Mouse (Mus musculus) lung, embryonic 14.5 days (tissue): ENCODE results near the gene Gm38655. TPM values are rescaled to one million over a fixed set of nuclear protein-coding genes. Genes with fewer than 3 reads are reported as not detected.

Experiments used
- ATAC-seq: fragments of 200-750 bp; cut with Nextera tagmentation; 2 replicates; pipeline ENCODE4 v1.8.0; 2017; ENCODE audit warnings: mild to moderate bottlenecking, moderate TSS enrichment, moderate library complexity; ENCODE audit not compliant: insufficient read depth
- DNase-seq: peaks from one replicate; pipeline ENCODE4 v3.0.0-alpha.2; 2015
- H3K27ac ChIP-seq: fragments of 300-500 bp; sonication (generic); 2 replicates; pipeline ENCODE4 v1.5.1; 2014; ENCODE audit warnings: low read depth, mild to moderate bottlenecking, moderate library complexity
- H3K27me3 ChIP-seq: fragments of 300-500 bp; sonication (generic); 2 replicates; pipeline ENCODE4 v1.6.1; 2014; ENCODE audit warnings: low read length, control low read depth; ENCODE audit not compliant: insufficient read depth
- H3K36me3 ChIP-seq: fragments of 300-500 bp; sonication (generic); 2 replicates; pipeline ENCODE4 v1.6.1; 2014; ENCODE audit warnings: control low read depth; ENCODE audit not compliant: insufficient read depth
- H3K4me1 ChIP-seq: fragments of 300-500 bp; sonication (generic); 2 replicates; pipeline ENCODE4 v1.6.1; 2014; ENCODE audit warnings: antibody characterized with exemption, control low read depth; ENCODE audit not compliant: insufficient read depth
- H3K4me2 ChIP-seq: fragments of 300-500 bp; sonication (generic); 2 replicates; pipeline ENCODE4 v1.6.1; 2014; ENCODE audit warnings: mild to moderate bottlenecking
- H3K4me3 ChIP-seq: fragments of 300-500 bp; sonication (generic); 2 replicates; pipeline ENCODE4 v1.5.1; 2014; ENCODE audit warnings: low read depth, low read length
- H3K9ac ChIP-seq: fragments of 300-500 bp; sonication (generic); 2 replicates; pipeline ENCODE4 v1.6.1; 2014
- H3K9me3 ChIP-seq: fragments of 300-500 bp; sonication (generic); 2 replicates; pipeline ENCODE4 v1.6.1; 2016; ENCODE audit warnings: low read depth, low read length, control low read depth
- CTCF ChIP-seq: IDR thresholded peaks from 2 replicates; pipeline ENCODE4 v1.5.1; 2016; ENCODE audit warnings: antibody characterized with exemption, low read depth
- WGBS: fragments of 180-500 bp; shearing (Covaris S2); extraction: QIAGEN DNeasy Blood & Tissue Kit; methylation state at CpG from one replicate; pipeline ENCODE4 v1.1.7; 2014; 5-methylcytosine and 5-hydroxymethylcytosine counted together
- polyA plus RNA-seq: library from polyadenylated mRNA; unstranded; fragments of >200 nt; fragmentation: Nextera tagmentation; extraction: Ambion mirVana; gene quantifications from 2 replicates; pipeline ENCODE4 v1.2.1, GENCODE M21; 2014

The Gm38655 gene
- polyA plus RNA-seq, 1 experiment from 2014 or later, result 3.6 TPM

DNA sequence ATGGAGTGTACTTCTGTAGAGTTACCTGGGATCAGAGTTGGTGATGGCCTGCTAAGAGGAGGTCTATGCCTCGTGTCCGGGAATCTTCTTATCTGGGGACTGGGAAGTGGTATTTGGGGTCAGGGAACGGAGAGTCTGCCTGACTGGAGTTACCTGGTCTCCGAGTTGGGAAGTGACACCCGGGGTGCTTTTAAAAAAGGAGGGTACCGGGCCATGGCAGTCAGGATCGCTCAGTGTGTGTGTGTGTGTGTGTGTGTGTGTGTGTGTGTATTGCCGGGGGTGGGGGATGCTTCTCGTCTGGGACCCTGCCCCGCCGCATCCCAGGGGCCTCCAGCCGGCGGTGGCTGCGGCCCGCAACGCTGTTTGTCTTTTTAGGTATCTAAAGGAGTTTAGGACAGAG lies 13.8 kb upstream of the Gm38655 start:
- Histone ChIP-seq H3K9me3 (no peaks in the 10 kb centered on the region), H3K36me3 (peaks cover 28% of the 10 kb centered on the region), H3K4me1 (peaks cover 4% of the 10 kb centered on the region; the same call in 1 of the 2 replicates), H3K27ac (no peak overlapping the region), H3K4me3 (peak overlapping the region; percentile 95), H3K4me2 (peak overlapping the region; percentile 73), H3K27me3 (no peaks in the 10 kb centered on the region), H3K9ac (peak overlapping the region; percentile 92)
- ATAC-seq, result no peak
- DNase-seq, result no peak
- 1% methylated on average over 16 of the region's 16 CpGs for WGBS
- no peak for TF ChIP-seq CTCF

DNA sequence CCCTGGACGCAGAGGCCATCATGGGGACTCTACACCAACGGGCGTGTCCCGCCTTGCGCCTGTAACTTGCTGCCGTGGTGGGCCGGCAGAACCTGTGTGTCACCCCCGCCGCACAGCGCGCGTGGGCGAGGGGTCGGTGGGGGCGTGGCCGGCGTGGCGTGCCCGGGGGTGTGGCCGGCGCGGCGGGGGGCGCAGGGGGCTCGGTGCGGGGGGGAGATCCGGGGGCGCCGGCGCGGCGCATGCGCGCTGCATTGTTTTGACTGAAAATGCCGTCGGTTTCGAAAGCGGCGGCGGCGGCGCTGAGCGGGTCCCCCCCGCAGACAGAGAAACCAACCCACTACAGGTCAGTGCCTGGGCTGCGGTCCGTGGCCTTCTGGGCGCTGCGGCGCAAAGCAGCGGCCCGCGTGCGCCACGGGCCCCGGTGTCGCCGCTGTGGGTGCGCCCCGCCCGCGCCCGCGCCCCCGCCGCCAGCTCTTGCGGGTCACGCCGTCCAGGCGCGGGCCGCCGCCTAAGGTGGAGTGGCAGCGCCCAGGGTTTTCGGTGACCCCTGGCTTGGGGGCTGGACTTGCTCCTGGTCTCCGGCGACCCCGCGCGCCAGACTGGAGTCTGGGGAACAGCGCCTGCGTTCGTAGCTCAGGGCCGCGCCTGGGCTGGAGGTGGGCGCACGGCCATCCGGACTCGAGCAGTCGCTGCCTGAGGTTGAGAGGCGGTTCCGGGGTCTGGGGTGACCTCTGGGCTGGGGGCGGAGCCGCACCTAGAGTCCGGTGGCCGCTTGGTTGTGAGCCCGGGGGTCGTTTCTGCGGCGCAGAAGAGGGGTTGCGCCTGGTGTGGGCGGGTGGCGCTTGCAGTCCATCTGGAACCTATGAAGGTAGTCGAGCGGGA lies 13.1 kb upstream of the Gm38655 start, which contains the start of gene Unkl:
Unkl (plus strand) TSS at position 248 of the 882 bp plus-strand sequence.
- H3K27me3 ChIP-seq, result no peaks in the 10 kb centered on the region
- peak within 1 kb of the TSS; percentile 80 for H3K27ac ChIP-seq
- no peaks in the 10 kb centered on the region for H3K9me3 ChIP-seq
- peaks cover 4% of the 10 kb centered on the region; the same call in 1 of the 2 replicates for H3K4me1 ChIP-seq
- ATAC-seq (peak; percentile 49), DNase-seq (peak; percentile 82)
- H3K4me2 ChIP-seq, result peak within 1 kb of the TSS; percentile 73
- H3K9ac ChIP-seq, result peak within 1 kb of the TSS; percentile 92
- under 1% methylated on average over 99 of the region's 104 CpGs for WGBS
- TF ChIP-seq CTCF, result no peak
- peak within 1 kb of the TSS; percentile 95 for H3K4me3 ChIP-seq
- peaks cover 28% of the 10 kb centered on the region for H3K36me3 ChIP-seq

DNA sequence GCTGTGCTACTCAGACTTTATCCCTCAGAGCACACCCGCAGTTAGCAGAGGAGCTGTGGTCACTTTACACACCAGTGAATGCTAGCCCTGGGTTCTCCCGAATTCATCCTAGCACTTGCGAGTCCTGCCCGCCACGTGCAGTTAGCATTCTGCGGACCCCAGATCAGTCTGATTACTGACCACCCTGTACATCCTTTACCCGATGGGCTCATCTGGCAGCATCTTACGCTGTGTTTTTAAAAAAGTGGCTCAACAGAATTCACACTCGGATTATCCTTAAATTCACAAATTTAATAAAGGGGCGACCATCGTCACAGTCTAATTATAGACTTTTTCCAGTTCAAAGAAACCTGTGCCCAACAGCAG lies 12.5 kb upstream of the Gm38655 start:
- no peak for TF ChIP-seq CTCF
- peak overlapping the region; percentile 80; the same call in 1 of the 2 replicates for H3K27ac ChIP-seq
- H3K4me2 ChIP-seq, result peak overlapping the region; percentile 73
- DNase-seq, result no peak
- no peak for ATAC-seq
- peaks cover 28% of the 10 kb centered on the region for H3K36me3 ChIP-seq
- H3K27me3 ChIP-seq, result no peaks in the 10 kb centered on the region
- H3K9me3 ChIP-seq, result no peaks in the 10 kb centered on the region
- peaks cover 4% of the 10 kb centered on the region; the same call in 1 of the 2 replicates for H3K4me1 ChIP-seq
- H3K4me3 ChIP-seq, result peak overlapping the region; percentile 95
- WGBS, result 6% methylated on average over 11 of the region's 11 CpGs
- H3K9ac ChIP-seq, result peak overlapping the region; percentile 92

DNA sequence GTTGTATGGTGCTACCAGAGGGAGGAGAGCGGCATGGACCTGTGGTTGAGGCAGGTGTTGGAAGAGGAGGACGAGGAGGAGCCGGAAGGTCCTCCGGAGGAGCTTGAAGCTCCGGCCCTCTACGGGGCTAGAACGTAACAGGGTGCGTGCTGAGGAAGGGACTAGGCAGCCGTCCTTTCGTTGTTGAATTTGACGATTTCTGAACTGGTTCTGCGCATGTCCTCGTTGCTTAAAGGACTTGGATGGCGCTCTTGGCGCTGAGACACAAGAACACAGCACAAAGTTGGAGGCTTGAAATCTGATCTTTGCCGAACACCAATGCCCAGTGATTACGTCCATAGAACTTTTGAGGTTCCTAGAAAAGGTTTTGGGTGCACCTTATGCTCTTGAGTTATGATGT lies 9.7 kb upstream of the Gm38655 start:
- no peaks in the 10 kb centered on the region for H3K27me3 ChIP-seq
- H3K4me3 ChIP-seq, result peak overlapping the region; percentile 96
- peaks cover 14% of the 10 kb centered on the region for H3K36me3 ChIP-seq
- DNase-seq (no peak), ATAC-seq (peak; percentile 14; the same call in 1 of the 2 replicates)
- TF ChIP-seq CTCF, result no peak
- peaks cover 4% of the 10 kb centered on the region; the same call in 1 of the 2 replicates for H3K4me1 ChIP-seq
- peak overlapping the region; percentile 95 for H3K4me2 ChIP-seq
- H3K9me3 ChIP-seq, result no peaks in the 10 kb centered on the region
- H3K9ac ChIP-seq, result peak overlapping the region; percentile 89
- H3K27ac ChIP-seq, result no peak overlapping the region; the same call in 1 of the 2 replicates
- WGBS, result 7% methylated on average over 17 of the region's 17 CpGs

DNA sequence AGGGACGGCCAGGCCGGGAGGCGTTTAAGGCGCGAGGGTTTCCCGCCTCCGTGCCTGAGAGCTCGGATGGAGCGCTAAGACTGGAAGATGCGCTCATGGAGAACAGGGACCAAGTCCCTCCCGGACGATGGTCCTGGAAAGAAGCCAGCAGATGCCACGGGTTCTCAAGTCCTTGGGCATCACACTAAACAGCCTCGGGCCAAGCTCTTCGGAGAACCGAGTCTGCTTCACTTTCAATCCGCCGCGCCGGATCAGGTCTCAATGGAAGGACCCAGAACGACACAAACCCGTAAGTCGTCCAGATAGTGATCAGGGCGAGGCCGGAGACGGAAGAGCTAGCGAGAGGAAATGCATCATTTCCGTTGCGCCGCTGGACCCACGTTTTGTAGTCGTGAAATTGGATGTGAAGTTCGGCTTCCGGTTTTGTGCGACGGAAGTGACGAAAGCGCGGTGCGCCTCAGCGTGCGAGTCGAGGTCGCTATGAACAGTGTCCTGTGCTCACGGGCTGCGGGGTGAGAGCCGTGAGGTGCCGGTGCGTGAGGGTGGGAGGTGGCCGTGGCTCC lies 8.9 kb upstream of the Gm38655 start, which contains the start of gene BC003965:
BC003965 (plus strand) TSS at position 426 of the 563 bp plus-strand sequence.
- Histone ChIP-seq H3K36me3 (peaks cover 12% of the 10 kb centered on the region), H3K9ac (peak within 1 kb of the TSS; percentile 89), H3K4me1 (peaks cover 4% of the 10 kb centered on the region; the same call in 1 of the 2 replicates), H3K4me2 (peak within 1 kb of the TSS; percentile 95), H3K27me3 (no peaks in the 10 kb centered on the region), H3K9me3 (no peaks in the 10 kb centered on the region), H3K4me3 (peak within 1 kb of the TSS; percentile 96), H3K27ac (peak within 1 kb of the TSS; percentile 92)
- DNase-seq (peak; percentile 100), ATAC-seq (peak; percentile 80)
- no peak for TF ChIP-seq CTCF
- WGBS, result under 1% methylated on average over 50 of the region's 50 CpGs

DNA sequence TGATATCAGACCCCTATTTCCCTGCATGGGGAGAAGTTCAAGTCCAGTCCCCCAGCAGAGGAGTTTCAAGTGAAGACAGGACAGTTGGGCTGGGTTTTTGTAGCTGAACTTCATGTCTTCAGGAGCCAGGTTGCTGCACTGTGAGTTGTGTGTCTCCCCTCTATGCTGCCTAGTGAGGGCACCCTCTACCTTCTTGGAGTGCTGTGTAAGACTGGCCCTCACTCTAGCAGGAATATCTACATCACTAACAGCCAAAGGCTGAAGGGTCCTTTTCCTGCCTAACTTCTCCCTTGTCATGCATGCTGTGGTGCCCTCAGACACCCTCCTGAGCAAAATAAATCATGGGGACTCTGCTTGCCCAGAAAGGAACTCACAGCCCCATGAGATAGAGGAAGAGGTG lies 8.0 kb upstream of the Gm38655 start:
- no peak for TF ChIP-seq CTCF
- ATAC-seq (no peak), DNase-seq (peak; percentile 8)
- Histone ChIP-seq H3K9ac (peak overlapping the region; percentile 89; the same call in 1 of the 2 replicates), H3K27ac (no peak overlapping the region), H3K4me3 (peak overlapping the region; percentile 96), H3K36me3 (peaks cover 12% of the 10 kb centered on the region), H3K27me3 (no peaks in the 10 kb centered on the region), H3K4me1 (peaks cover 4% of the 10 kb centered on the region; the same call in 1 of the 2 replicates), H3K4me2 (peak overlapping the region; percentile 95), H3K9me3 (no peaks in the 10 kb centered on the region)

DNA sequence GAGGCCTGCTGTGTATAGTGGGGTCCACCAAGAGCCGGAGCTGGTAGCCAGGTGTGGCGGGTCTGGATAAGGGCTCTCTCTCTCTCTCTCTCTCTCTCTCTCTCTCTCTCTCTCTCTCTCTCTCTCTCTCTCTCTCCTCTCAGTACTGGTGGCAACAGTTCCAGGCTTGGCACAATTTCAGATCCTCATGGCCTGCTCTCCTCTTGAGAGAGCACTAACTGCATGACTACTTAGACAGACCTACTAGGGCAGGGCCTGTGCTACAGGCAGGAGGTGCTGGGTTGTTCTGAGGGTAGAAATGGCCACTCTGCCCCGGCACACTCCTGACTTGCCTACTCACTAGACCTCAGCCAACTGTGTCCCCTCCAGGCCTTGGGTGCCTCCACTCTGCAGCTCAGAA lies 2.7 kb downstream of the Gm38655 start:
- no peaks in the 10 kb centered on the region for H3K27me3 ChIP-seq
- H3K9me3 ChIP-seq, result no peaks in the 10 kb centered on the region
- no peak for TF ChIP-seq CTCF
- H3K4me3 ChIP-seq, result no peak overlapping the region
- DNase-seq (no peak), ATAC-seq (no peak)
- H3K36me3 ChIP-seq, result no peaks in the 10 kb centered on the region
- no peaks in the 10 kb centered on the region for H3K4me1 ChIP-seq
- no peak overlapping the region for H3K4me2 ChIP-seq
- no peak overlapping the region for H3K27ac ChIP-seq
- H3K9ac ChIP-seq, result no peak overlapping the region
- WGBS, result 72% methylated on average over 3 of the region's 3 CpGs
